Mouse (Mus musculus) erythroblast, embryonic 14.5 days (primary cell): ENCODE results near the gene Acsm3. TPM values are rescaled to one million over a fixed set of nuclear protein-coding genes. Genes with fewer than 3 reads are reported as not detected.
A peak's percentile ranks its signal among the peaks of the same experiment; 100 is the strongest.

Experiments used
- H3K27me3 ChIP-seq: 2 replicates; pipeline ENCODE4 v1.6.1; 2012; ENCODE audit warnings: inconsistent platforms; ENCODE audit not compliant: control insufficient read depth
- H3K36me3 ChIP-seq: 2 replicates; pipeline ENCODE4 v1.6.1; 2012; ENCODE audit warnings: mild to moderate bottlenecking, inconsistent platforms; ENCODE audit not compliant: control insufficient read depth
- H3K4me1 ChIP-seq: 2 replicates; pipeline ENCODE4 v1.6.1; 2012; ENCODE audit warnings: inconsistent platforms; ENCODE audit not compliant: control insufficient read depth
- H3K4me3 ChIP-seq: replicated peaks from 2 replicates; pipeline ENCODE3; 2012; ENCODE audit warnings: moderate library complexity, mild to moderate bottlenecking, inconsistent platforms
- H3K9me3 ChIP-seq: 2 replicates; pipeline ENCODE4 v1.6.1; 2012; ENCODE audit warnings: low read length, inconsistent platforms, mixed read lengths; ENCODE audit not compliant: control insufficient read depth
- GATA1 ChIP-seq: IDR thresholded peaks from 2 replicates; pipeline ENCODE4 v1.6.1; 2012; ENCODE audit warnings: low read length, inconsistent platforms, mixed read lengths
- TAL1 ChIP-seq: IDR thresholded peaks from 3 replicates; pipeline ENCODE4 v1.6.1; 2012; ENCODE audit warnings: low read length, inconsistent platforms, mixed read lengths
- polyA plus RNA-seq: library from polyadenylated mRNA; stranded (reverse); fragments of >175 nt; gene quantifications from 2 replicates; pipeline ENCODE4 v1.2.3, GENCODE M21; 2012

Gene Acsm3
- polyA plus RNA-seq, 1 experiment = not detected

GRCm38 (mm10) chr7:119745869-119746268, 14.9 kb upstream of the Acsm3 start:
- H3K4me1 ChIP-seq = peaks cover 2% of the 10 kb centered on the region; the same call in 1 of the 2 replicates
- no peaks in the 10 kb centered on the region for H3K36me3 ChIP-seq
- 0 out of 2 replicates have a peak, but pooled peaks cover 2% of the 10 kb centered on the region for H3K27me3 ChIP-seq
- no peak overlapping the region for H3K4me3 ChIP-seq
- TF ChIP-seq TAL1 = no peak
- TF ChIP-seq GATA1 = no peak
- H3K9me3 ChIP-seq = no peaks in the 10 kb centered on the region

- no peaks in the 10 kb centered on the region for H3K36me3 ChIP-seq
- H3K4me3 ChIP-seq = no peak overlapping the region
- H3K9me3 ChIP-seq = no peaks in the 10 kb centered on the region
- 0 out of 2 replicates have a peak, but pooled peaks cover 2% of the 10 kb centered on the region for H3K27me3 ChIP-seq
- H3K4me1 ChIP-seq = peaks cover 2% of the 10 kb centered on the region; the same call in 1 of the 2 replicates
- TF ChIP-seq GATA1 = no peak
- TF ChIP-seq TAL1 = no peak
Measured at GRCm38 (mm10) chr7:119748761-119749160, 12.0 kb upstream of the Acsm3 start.

GRCm38 (mm10) chr7:119749942-119750341, 10.8 kb upstream of the Acsm3 start:
- no peak for TF ChIP-seq TAL1
- TF ChIP-seq GATA1 = no peak
- Histone ChIP-seq H3K36me3 (no peaks in the 10 kb centered on the region), H3K27me3 (no peaks in the 10 kb centered on the region), H3K4me1 (no peaks in the 10 kb centered on the region), H3K4me3 (no peak overlapping the region), H3K9me3 (no peaks in the 10 kb centered on the region)

- H3K36me3 ChIP-seq = no peaks in the 10 kb centered on the region
- no peak overlapping the region for H3K4me3 ChIP-seq
- H3K27me3 ChIP-seq = no peaks in the 10 kb centered on the region
- TF ChIP-seq TAL1 (no peak), GATA1 (no peak)
- H3K9me3 ChIP-seq = no peaks in the 10 kb centered on the region
- no peaks in the 10 kb centered on the region for H3K4me1 ChIP-seq
Measured at GRCm38 (mm10) chr7:119753696-119754095, 7.0 kb upstream of the Acsm3 start.

- Histone ChIP-seq H3K4me1 (no peaks in the 10 kb centered on the region), H3K36me3 (no peaks in the 10 kb centered on the region), H3K27me3 (no peaks in the 10 kb centered on the region), H3K9me3 (no peaks in the 10 kb centered on the region), H3K4me3 (no peak overlapping the region)
- no peak for TF ChIP-seq GATA1
- no peak for TF ChIP-seq TAL1
Measured at GRCm38 (mm10) chr7:119762166-119762697, 1.5 kb downstream of the Acsm3 start.

GRCm38 (mm10) chr7:119764377-119764776, 3.7 kb downstream of the Acsm3 start:
- Histone ChIP-seq H3K27me3 (no peaks in the 10 kb centered on the region), H3K36me3 (no peaks in the 10 kb centered on the region), H3K9me3 (no peaks in the 10 kb centered on the region), H3K4me3 (no peak overlapping the region), H3K4me1 (no peaks in the 10 kb centered on the region)
- TF ChIP-seq GATA1 = no peak
- TF ChIP-seq TAL1 = no peak

- Histone ChIP-seq H3K4me1 (peaks cover 4% of the 10 kb centered on the region), H3K36me3 (no peaks in the 10 kb centered on the region), H3K9me3 (no peaks in the 10 kb centered on the region), H3K27me3 (no peaks in the 10 kb centered on the region), H3K4me3 (no peak overlapping the region)
- TF ChIP-seq TAL1 (no peak), GATA1 (no peak)
Measured at GRCm38 (mm10) chr7:119766996-119767395, 6.3 kb downstream of the Acsm3 start.

- Histone ChIP-seq H3K4me3 (no peak overlapping the region), H3K9me3 (no peaks in the 10 kb centered on the region)
- TF ChIP-seq TAL1 = no peak
- TF ChIP-seq GATA1 = no peak
Measured at GRCm38 (mm10) chr7:119769895-119770294, 9.2 kb downstream of the Acsm3 start.

GRCm38 (mm10) chr7:119783453-119783852, 22.7 kb downstream of the Acsm3 start:
- Histone ChIP-seq H3K36me3 (peaks cover 54% of the 10 kb centered on the region), H3K27me3 (no peaks in the 10 kb centered on the region), H3K9me3 (no peaks in the 10 kb centered on the region), H3K4me1 (peaks cover 27% of the 10 kb centered on the region), H3K4me3 (no peak overlapping the region)
- TF ChIP-seq TAL1 = no peak
- TF ChIP-seq GATA1 = no peak

More at GRCm38 (mm10) chr7:119769895-119770294, 9.2 kb downstream of the Acsm3 start:
- Histone ChIP-seq H3K27me3 (no peaks in the 10 kb centered on the region), H3K36me3 (no peaks in the 10 kb centered on the region), H3K4me1 (peaks cover 4% of the 10 kb centered on the region)

GRCm38 (mm10) chr7:119784908-119785307, 24.2 kb downstream of the Acsm3 start:
- no peak overlapping the region for H3K4me3 ChIP-seq
- H3K4me1 ChIP-seq = peaks cover 27% of the 10 kb centered on the region
- TF ChIP-seq TAL1 = peak; percentile 61
- TF ChIP-seq GATA1 = peak; percentile 65
- H3K9me3 ChIP-seq = no peaks in the 10 kb centered on the region
- peaks cover 68% of the 10 kb centered on the region for H3K36me3 ChIP-seq
- no peaks in the 10 kb centered on the region for H3K27me3 ChIP-seq
